Mouse (Mus musculus) liver, embryonic 14.5 days (tissue): ENCODE data around the gene Nap1l3.

Experiments
- CTCF ChIP-seq: IDR thresholded peaks from 2 replicates; pipeline ENCODE4 v1.5.1; 2016; ENCODE audit warnings: antibody characterized with exemption, low read depth, control low read depth
- EP300 ChIP-seq: IDR thresholded peaks from 2 replicates; pipeline ENCODE4 v1.6.1; 2016; ENCODE audit warnings: antibody characterized with exemption, low read depth

DNA sequence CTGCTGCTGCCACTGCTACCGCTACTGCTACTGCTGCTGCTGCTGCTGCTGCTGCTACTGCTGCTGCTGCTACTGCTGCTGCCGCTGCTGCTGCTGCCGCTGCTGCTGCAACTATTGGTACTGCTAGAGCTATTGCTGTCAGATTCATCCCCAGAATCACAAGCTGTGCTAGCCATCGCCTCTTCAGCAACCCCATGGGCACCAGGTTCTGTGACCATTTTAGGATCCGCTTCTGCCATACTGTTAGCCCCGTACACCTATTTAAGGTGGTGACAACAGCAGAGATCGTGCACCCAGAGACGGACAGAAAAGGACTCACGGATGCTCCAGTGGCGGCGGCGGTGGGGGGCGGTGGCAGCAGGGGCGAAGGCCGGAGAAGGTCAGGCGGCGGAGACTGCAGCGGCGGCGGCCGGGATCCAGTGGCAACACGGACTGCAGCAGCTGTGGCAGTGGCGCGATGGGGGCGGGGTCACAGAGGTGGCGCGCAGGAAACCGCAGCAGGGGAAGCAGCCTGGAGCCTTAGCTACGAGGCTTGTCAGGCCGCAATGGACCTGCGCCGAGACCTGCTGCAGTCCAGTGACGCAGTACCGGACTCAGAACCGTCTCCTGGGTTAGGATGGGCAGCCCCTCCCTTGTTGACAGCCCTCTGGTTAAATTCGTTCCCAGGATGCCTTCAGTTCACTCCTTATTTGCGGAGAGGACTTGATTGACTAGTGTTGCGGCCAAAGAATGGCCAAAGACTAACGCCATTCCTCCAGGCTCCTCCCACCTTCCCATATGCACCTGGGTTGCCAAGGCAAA is at the start of gene Nap1l3:
- TF ChIP-seq CTCF (no peak), EP300 (no peak)
